Mouse (Mus musculus) fat pad, adult 2 months (tissue): Measurements from ENCODE around the gene Rpl7a.

Source experiments
- DNase-seq: peaks from one replicate; pipeline ENCODE4 v3.0.0-alpha.2; 2011; ENCODE audit warnings: low read depth, low spot score; ENCODE audit errors: extremely low read depth

The Rpl7a gene

GRCm38 (mm10) chr2:26913416-26914147, 3.0 kb downstream of the Rpl7a start:
- DNase-seq, result no peak

- DNase-seq, result no peak
Measured at GRCm38 (mm10) chr2:26914148-26914941, 3.8 kb downstream of the Rpl7a start.

- DNase-seq, result no peak
Measured at GRCm38 (mm10) chr2:26915927-26916728, 5.6 kb downstream of the Rpl7a start, which contains the start of the genes Surf2 and Surf1. Surf2 (plus strand) TSS chr2:26916367. Surf1 (minus strand) TSS chr2:26916530.

DNA sequence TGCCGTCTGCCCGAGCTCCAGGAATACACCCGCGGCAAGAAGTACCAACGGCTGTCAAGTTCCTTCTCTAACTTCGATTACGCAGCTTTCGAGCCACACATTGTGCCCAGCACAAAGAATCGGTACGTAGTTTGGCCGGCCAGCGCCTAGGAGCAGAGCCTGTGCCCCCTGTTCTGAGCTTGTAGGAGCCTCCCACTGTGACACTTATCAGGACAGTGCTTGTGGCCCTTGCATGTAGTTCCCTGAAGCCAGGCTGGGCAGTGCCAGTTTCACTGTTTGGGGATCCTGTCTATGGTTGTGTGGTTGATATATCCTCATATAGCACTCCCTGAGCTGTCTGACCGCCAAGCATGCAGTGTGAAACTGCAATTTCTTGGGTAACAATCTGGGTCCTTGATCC, 6.2 kb downstream of the Rpl7a start:
- DNase-seq, result no peak

DNA sequence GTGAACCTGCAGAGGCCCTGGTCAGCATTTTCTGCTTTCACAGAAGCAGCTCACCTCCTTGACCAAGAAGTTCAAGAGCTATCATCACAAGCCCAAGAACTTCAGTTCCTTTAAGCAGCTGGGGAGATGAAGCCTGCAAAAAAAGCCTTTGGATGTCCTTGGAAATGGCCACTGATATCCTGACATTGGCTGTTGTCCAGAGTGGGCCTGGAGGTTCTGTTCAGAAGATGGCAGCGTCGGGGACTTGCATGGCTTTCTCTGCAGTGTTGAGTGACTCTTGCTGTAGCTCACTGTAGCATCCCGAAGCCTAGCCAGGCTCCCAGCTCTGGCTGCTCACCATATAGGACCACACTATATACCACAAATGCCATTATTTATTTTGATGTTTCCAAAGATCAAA, 9.1 kb downstream of the Rpl7a start:
- DNase-seq, result no peak

GRCm38 (mm10) chr2:26920190-26920855, 9.8 kb downstream of the Rpl7a start:
- DNase-seq, result no peak

- no peak for DNase-seq
Measured at GRCm38 (mm10) chr2:26921784-26922183, 11.2 kb downstream of the Rpl7a start.

- DNase-seq, result no peak
Measured at GRCm38 (mm10) chr2:26927745-26928476, 17.3 kb downstream of the Rpl7a start.

GRCm38 (mm10) chr2:26930390-26930789, 19.8 kb downstream of the Rpl7a start:
- DNase-seq, result no peak

DNA sequence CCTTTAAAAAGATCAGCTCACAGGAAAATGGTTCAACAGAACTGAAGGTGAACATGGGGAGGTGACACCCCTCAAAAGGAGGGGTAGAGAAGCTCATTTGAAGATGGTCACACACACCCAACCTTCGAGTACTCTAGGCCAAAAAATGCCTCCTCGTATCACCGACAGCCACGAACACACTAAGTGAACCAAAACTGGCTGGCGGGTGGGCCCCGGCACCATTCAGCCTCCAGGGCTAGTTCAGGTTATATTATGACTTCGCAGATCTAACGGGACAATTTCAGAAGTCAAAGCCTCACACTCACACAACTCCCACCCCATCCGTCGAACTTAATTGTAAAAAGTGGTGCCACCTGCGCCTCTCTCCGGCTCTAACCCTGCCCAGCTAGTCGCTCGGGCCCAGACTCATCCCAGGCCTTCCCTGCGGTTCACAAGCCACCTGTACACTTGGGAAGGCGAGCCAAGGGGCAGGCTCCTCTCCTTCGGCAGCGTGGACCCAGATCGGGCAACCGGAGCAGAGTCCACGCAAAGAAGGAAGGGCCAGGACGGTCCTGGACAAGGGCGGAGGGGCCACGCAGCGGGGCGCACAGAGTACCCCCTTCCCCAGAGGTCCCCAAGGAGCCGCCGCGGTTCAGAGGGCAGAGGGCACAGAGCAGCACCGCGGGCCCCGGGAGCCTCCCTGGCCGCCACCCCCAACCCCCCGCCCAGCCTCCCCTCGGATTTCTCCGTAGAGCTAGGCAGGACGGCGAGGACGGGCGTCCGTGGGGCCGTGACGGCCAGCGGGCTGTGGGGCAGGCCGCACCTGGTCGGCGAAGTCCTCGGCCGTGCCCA, 22.1 kb downstream of the Rpl7a start:
- DNase-seq, result no peak

DNA sequence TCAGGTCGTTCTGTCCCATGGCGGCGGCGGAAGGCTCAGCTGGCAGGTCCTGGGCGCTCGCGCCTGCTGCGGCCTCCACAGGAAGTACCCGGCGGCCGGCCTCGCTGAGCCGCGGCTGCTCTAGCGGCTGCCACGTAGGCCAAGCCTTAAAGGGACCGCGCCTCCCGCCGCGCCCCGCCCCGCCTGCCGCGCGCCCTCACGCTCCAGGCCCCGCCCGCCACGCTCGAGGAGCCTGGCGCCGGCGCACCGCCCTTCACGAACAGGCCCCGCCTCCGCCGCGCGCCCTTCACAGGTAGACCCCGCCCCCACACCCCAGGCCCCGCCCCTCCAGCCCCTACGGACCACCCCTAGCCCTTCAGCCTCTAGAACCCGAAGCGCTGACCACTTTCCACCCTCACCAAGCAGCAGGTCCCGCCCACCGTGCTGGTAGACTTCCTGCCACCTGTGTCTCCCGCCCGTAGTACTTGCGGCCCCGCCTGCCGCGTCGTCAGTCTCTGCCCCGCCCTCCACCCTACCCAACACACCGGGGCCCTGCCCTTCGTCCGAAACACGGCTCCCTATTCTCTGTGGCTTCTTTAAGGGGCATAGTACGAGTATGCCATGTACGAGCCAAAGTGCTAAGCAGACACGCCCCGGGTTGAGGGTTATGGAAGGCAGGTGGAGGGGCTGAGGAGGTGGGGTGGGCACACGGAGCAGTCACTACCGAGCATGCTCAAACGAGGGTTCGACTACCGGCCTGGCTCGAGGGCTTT, 22.9 kb downstream of the Rpl7a start, which contains the start of the genes Surf4 and Stkld1:
Gene Surf4, minus strand, starts transcription at position 625 of the 752 bp plus-strand sequence.
Gene Stkld1, plus strand, starts transcription at position 744 of the 752 bp plus-strand sequence.
- DNase-seq, result no peak

DNA sequence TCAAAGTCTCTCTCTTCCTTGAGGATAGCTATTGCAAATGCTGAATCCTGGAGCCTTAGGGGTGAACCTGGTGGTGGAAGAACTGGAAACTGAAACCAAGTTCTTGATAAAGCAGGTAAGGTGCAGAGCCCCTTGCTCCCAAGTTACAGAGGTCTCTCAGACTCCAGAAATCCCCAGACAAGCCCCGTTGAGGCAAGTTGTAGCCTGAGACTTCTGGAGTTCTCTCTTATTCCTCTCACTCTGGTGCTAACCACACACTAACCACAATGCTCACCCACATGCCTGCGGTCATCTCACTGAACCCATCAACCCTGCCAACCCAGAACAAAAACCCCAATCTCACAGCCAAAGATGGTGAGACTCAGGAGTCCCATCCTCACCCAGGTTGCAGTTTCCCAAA, 24.7 kb downstream of the Rpl7a start:
- DNase-seq, result no peak

- no peak for DNase-seq
Measured at GRCm38 (mm10) chr2:26936425-26936824, 25.9 kb downstream of the Rpl7a start.

GRCm38 (mm10) chr2:26941539-26941938, 31.0 kb downstream of the Rpl7a start:
- no peak for DNase-seq

- no peak for DNase-seq
Measured at GRCm38 (mm10) chr2:26943253-26943652, 32.7 kb downstream of the Rpl7a start.

DNA sequence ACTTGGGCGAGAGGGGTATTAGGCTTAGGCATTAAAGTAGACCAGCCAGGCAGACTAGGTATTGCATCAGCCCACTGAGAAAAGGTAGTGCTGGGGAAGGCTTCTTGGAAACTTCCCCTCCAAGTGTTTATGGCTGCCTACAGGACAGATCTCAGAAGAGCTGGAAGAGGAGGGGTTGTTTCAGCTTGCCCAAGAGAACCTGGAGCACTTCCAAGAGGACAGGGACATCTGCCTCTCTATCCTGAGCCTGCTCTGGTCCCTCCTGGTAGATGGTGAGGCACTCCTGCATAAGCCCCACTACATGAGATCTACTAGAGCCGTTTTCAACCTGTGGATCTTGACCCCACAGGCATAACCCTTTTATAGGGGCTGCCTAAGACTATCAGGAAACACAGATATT, 39.8 kb downstream of the Rpl7a start:
- DNase-seq, result no peak

- DNase-seq, result no peak
Measured at GRCm38 (mm10) chr2:26951346-26951905, 40.9 kb downstream of the Rpl7a start.

DNA sequence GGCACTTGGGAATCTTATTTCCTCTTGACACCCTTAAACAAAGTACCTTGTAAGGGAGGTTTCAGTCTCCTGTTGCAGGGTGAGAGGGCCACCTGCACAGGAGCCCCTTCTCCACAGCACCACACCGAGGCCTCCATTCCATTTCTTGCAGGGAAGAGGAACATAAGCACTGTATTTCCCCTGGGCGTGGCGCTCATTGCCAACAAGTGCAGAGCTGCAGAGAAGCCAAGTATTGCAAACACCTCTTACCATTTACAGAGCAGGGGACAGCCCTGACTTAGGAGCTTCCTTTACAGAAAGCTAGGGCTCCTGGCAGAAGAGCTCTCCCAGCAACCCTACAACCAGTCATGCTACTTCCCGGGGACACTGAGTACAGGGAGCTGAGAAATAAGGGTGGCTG, 41.6 kb downstream of the Rpl7a start:
- no peak for DNase-seq
